Mouse (Mus musculus) hindbrain, embryonic 10.5 days (tissue): ENCODE measurements at regions not wholly inside any gene's neighbourhood (a gene's known extent, or its start where the extent isn't known, plus 50 kb on each side); places are given as distances from the start of the nearest gene placed in this dataset.
"Not testable (repeated sequence)": the region's sequence is repeated elsewhere in the genome, so short reads cannot be mapped to it uniquely, and the experiment has no call there.

Experiments
- DNase-seq: peaks from one replicate; pipeline ENCODE4 v3.0.0-alpha.2; 2017; ENCODE audit warnings: low spot score
- H3K27ac ChIP-seq: fragments of 300-500 bp; sonication (generic); 2 replicates; pipeline ENCODE4 v1.5.1; 2016; ENCODE audit warnings: mild to moderate bottlenecking, moderate library complexity
- H3K27me3 ChIP-seq: fragments of 300-500 bp; sonication (generic); 2 replicates; pipeline ENCODE4 v1.6.1; 2016; ENCODE audit warnings: mild to moderate bottlenecking; ENCODE audit not compliant: poor library complexity, insufficient read depth, severe bottlenecking
- H3K36me3 ChIP-seq: fragments of 300-500 bp; sonication (generic); 2 replicates; pipeline ENCODE4 v1.6.1; 2016; ENCODE audit warnings: mild to moderate bottlenecking, moderate library complexity
- H3K4me1 ChIP-seq: fragments of 300-500 bp; sonication (generic); replicated peaks from 2 replicates; pipeline ENCODE4 v1.6.1; 2016; ENCODE audit warnings: mild to moderate bottlenecking
- H3K4me3 ChIP-seq: fragments of 300-500 bp; sonication (generic); 2 replicates; pipeline ENCODE4 v1.5.1; 2016; ENCODE audit warnings: mild to moderate bottlenecking, moderate library complexity
- H3K9me3 ChIP-seq: fragments of 300-500 bp; sonication (generic); 2 replicates; pipeline ENCODE4 v1.6.1; 2016; ENCODE audit warnings: mild to moderate bottlenecking, moderate library complexity
- WGBS: fragments of 180-500 bp; shearing (Covaris S2); methylation state at CpG from one replicate; pipeline ENCODE4 v1.1.7; 2016; 5-methylcytosine and 5-hydroxymethylcytosine counted together

DNA sequence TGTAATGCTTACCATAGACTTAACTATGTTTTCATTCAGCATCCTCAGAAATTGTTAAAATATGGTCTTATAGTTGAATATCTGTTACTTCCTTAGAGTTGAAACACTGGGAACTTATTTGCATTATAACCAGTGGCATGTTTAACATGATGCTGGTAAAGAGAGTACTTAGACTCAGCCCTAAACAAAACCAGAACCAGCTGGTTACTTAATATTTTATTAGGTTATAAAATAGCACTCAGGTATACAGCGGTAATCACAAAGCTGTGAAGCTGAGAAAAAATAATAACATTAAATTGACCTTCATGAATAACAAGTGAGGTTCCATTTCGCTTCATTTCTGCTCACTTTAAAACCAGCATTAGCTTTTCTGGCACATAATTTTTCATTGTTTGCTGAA is 474.4 kb downstream of the Tlr4 start:
- no peaks in the 10 kb centered on the region for H3K36me3 ChIP-seq
- H3K27me3 ChIP-seq: no peaks in the 10 kb centered on the region
- no peak overlapping the region for H3K4me3 ChIP-seq
- no peak overlapping the region for H3K27ac ChIP-seq
- DNase-seq: no peak
- no peaks in the 10 kb centered on the region for H3K4me1 ChIP-seq
- 89% methylated on average over 2 of the region's 2 CpGs for WGBS
- H3K9me3 ChIP-seq: no peaks in the 10 kb centered on the region

DNA sequence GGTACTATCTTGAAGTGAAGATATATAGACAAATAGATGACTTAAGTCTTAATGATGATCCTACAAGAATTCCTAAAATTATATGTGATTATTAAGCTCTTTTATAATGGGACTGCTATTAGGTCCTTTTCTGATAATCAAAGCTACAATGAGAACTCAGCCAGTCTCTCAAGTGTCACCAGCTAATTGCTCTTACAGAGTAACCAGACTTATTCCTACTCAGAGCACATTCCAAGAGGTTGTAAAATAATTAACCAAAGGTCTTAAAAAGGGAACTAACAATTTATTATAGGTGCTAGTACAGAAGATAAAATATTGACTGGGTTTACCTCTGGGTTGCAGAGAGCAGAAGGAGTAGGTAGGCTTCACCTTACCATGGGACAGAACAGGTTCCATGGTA is 492.7 kb downstream of the Tlr4 start:
- H3K4me1 ChIP-seq, H3K9me3 ChIP-seq, H3K27me3 ChIP-seq, H3K27ac ChIP-seq, H3K36me3 ChIP-seq, H3K4me3 ChIP-seq, DNase-seq: not testable (repeated sequence)
